Comparison of ENCODE assay signal across 24 mouse cellular contexts in genomic region chr1:94208929-94209328, GRCm38 (mm10).
A peak's percentile ranks its signal among the peaks of the same experiment; 100 is the strongest.
DNase-seq lines count a peak whose midpoint lies in the region; ATAC-seq and TF ChIP-seq lines count a peak whose summit lies in the region.
"Had no signal": no experiment of that assay in that cellular context is flagged by ENCODE, and none has a peak within 500 bp of the region (broad histone marks: within the 10 kb centered on the region; RNA-seq: fewer than 3 reads in every experiment).

No protein-coding gene starts in this region.

- H3K36me3 ChIP-seq in MEL (ENCODE audit: control insufficient read depth in 1 of 2, insufficient read depth in 2 of 2, low read length in 2 of 2) = no peaks in the 10 kb centered on the region
- H3K36me3 ChIP-seq: G1E had no signal

- no peak overlapping the region for H3K4me3 ChIP-seq in MEL (ENCODE audit: control insufficient read depth in 1 of 2, insufficient read depth in 1 of 2, low read depth in 2 of 2, low read length in 2 of 2)

- peak in 1 of 2 experiments; percentile 14; a peak in 1 of 4 replicates for TF ChIP-seq EP300 in MEL (IDR thresholded peaks at IDR 0.05; ENCODE audit: low read depth in 1 of 2, low read length in 2 of 2)

- H3K4me1 ChIP-seq in MEL (ENCODE audit: control insufficient read depth in 1 of 2, insufficient read depth in 2 of 2, low read length in 2 of 2) = peaks cover 0 to 6% of the 10 kb centered on the region in 2 experiments; a peak in 2 of 4 replicates

- H3K27ac ChIP-seq in MEL (ENCODE audit: control insufficient read depth, low read depth, low read length) = no peak overlapping the region

- peak; percentile 55 for DNase-seq in MEL (ENCODE audit: low read depth, low spot score)
- peak; percentile 18 for DNase-seq in MEL-GATA-1-ER (ENCODE audit: extremely low read depth, low read depth)
- no peak for DNase-seq in right cerebral cortex, adult 18-20 months
- DNase-seq in spleen, adult 12 weeks (ENCODE audit: low spot score) = no peak
- DNase-seq in adrenal gland, postnatal 10 days = no peak
- DNase-seq: adrenal gland, adult 2 months; adrenal gland, adult 8-10 months; adrenal gland, postnatal 14 days; adrenal gland, postnatal 25 days; adrenal gland, postnatal 36 days; B cell, adult 2 months; cerebellum, adult 11 months; cerebellum, adult 11-12 months; cerebellum, adult 18-20 months; cerebellum, adult 2 months; cerebellum, adult 8-10 months; cerebellum, adult 9-10 months had no signal

- H3K27me3 ChIP-seq in MEL (ENCODE audit: control insufficient read depth in 1 of 2, insufficient read depth in 2 of 2, low read length in 2 of 2) = no peaks in the 10 kb centered on the region
- H3K27me3 ChIP-seq: CH12.LX, Patski had no signal

- H3K9ac ChIP-seq in MEL (ENCODE audit: control insufficient read depth, low read depth, low read length, poor library complexity, severe bottlenecking) = no peak overlapping the region

- H3K79me2 ChIP-seq in MEL (ENCODE audit: control insufficient read depth, insufficient read depth, low read length, poor library complexity) = no peaks in the 10 kb centered on the region

- no peak for TF ChIP-seq RAD21 in MEL (IDR thresholded peaks at IDR 0.05; ENCODE audit: low read depth, low read length)

- 0 out of 2 replicates have a peak, but pooled peaks have one; percentile 50 for ATAC-seq in common myeloid progenitor, adult 5-6 weeks (replicated peaks; ENCODE audit: low read depth, poor library complexity, severe bottlenecking)
- 0 out of 2 replicates have a peak, but pooled peaks have one; percentile 20 for ATAC-seq in megakaryocyte progenitor cell, adult 5-6 weeks (replicated peaks; ENCODE audit: poor library complexity)
- ATAC-seq in activated CD4-positive, CD25-positive, alpha-beta regulatory T cell, adult 4 months = no peak
- ATAC-seq: CD4-positive, CD25-positive, alpha-beta regulatory T cell, adult 4 months; Patski had no signal

- no peaks in the 10 kb centered on the region for H3K9me3 ChIP-seq in MEL (replicated peaks; ENCODE audit: insufficient read depth, low read length)

- no peak for TF ChIP-seq POLR2A in MEL (IDR thresholded peaks at IDR 0.05; ENCODE audit: control insufficient read depth in 1 of 2, insufficient read depth in 1 of 2, low read depth in 1 of 2, low read length in 2 of 2, poor library complexity in 1 of 2)

- TF ChIP-seq CTCF in MEL (IDR thresholded peaks at IDR 0.05 in 2 of 3, conservative IDR thresholded peaks at IDR 0.05 in 1 of 3; ENCODE audit: control insufficient read depth in 1 of 3, insufficient read depth in 1 of 3, low read depth in 2 of 3, low read length in 3 of 3, poor library complexity in 1 of 3, severe bottlenecking in 1 of 3) = no peak

TF ChIP-seq in MEL, 35 proteins besides CTCF, POLR2A, EP300 and RAD21:
- TF ChIP-seq TCF12 (IDR thresholded peaks at IDR 0.05; ENCODE audit: low read depth, low read length) = no peak
- no peak for TF ChIP-seq MEF2A (IDR thresholded peaks at IDR 0.05; ENCODE audit: extremely low read depth, insufficient replicate concordance, low read depth, low read length, poor library complexity, severe bottlenecking)
- no peak for TF ChIP-seq POLR2AphosphoS2 (IDR thresholded peaks at IDR 0.05; ENCODE audit: low read length)
- no peak for TF ChIP-seq ZNF384 (IDR thresholded peaks at IDR 0.05; ENCODE audit: low read depth, low read length)
- TF ChIP-seq E2F4 (IDR thresholded peaks at IDR 0.05; ENCODE audit: borderline replicate concordance, low read depth, low read length) = no peak
- TF ChIP-seq ZMIZ1 (IDR thresholded peaks at IDR 0.05; ENCODE audit: low read depth, low read length) = no peak
- TF ChIP-seq TAL1 (IDR thresholded peaks at IDR 0.05; ENCODE audit: low read length) = no peak
- TF ChIP-seq HCFC1 (IDR thresholded peaks at IDR 0.05; ENCODE audit: low read depth, low read length) = no peak
- TF ChIP-seq MAFK (IDR thresholded peaks at IDR 0.05; ENCODE audit: borderline replicate concordance, low read depth, low read length) = no peak
- no peak for TF ChIP-seq NRF1 (IDR thresholded peaks at IDR 0.05; ENCODE audit: insufficient read depth, low read depth, low read length, poor library complexity, severe bottlenecking)
- TF ChIP-seq MAX (IDR thresholded peaks at IDR 0.05; ENCODE audit: low read length) = peak; percentile 73
- no peak for TF ChIP-seq ELF1 (IDR thresholded peaks at IDR 0.05; ENCODE audit: low read depth, low read length)
- TF ChIP-seq JUND (IDR thresholded peaks at IDR 0.05; ENCODE audit: low read depth, low read length) = no peak
- no peak for TF ChIP-seq NELFE (IDR thresholded peaks at IDR 0.05; ENCODE audit: low read depth, low read length)
- TF ChIP-seq CHD2 (IDR thresholded peaks at IDR 0.05; ENCODE audit: low read length) = no peak
- TF ChIP-seq SIN3A (IDR thresholded peaks at IDR 0.05; ENCODE audit: low read length) = no peak
- TF ChIP-seq GATA1 (IDR thresholded peaks at IDR 0.05; ENCODE audit: low read depth, low read length) = peak; percentile 70
- TF ChIP-seq KAT2A (conservative IDR thresholded peaks at IDR 0.05; ENCODE audit: low read depth, low read length) = no peak
- TF ChIP-seq ETS1 (IDR thresholded peaks at IDR 0.05; ENCODE audit: low read depth, low read length) = no peak
- no peak for TF ChIP-seq MAZ (IDR thresholded peaks at IDR 0.05; ENCODE audit: low read depth, low read length)
- TF ChIP-seq ZKSCAN1 (IDR thresholded peaks at IDR 0.05; ENCODE audit: low read depth, low read length) = no peak
- TF ChIP-seq ZC3H11A (IDR thresholded peaks at IDR 0.05; ENCODE audit: low read depth, low read length) = no peak
- no peak for TF ChIP-seq GABPA (IDR thresholded peaks at IDR 0.05; ENCODE audit: low read depth, low read length)
- no peak for TF ChIP-seq MYB (IDR thresholded peaks at IDR 0.05; ENCODE audit: low read depth, low read length)
- no peak for TF ChIP-seq UBTF (IDR thresholded peaks at IDR 0.05; ENCODE audit: borderline replicate concordance, insufficient read depth, low read depth, low read length)
- TF ChIP-seq BHLHE40 (IDR thresholded peaks at IDR 0.05; ENCODE audit: borderline replicate concordance, low read depth, low read length) = peak; percentile 78; the same call in 1 of the 2 replicates
- TF ChIP-seq MYC (IDR thresholded peaks at IDR 0.05; ENCODE audit: low read depth, low read length) = 0 out of 2 replicates have a peak, but pooled peaks have one; percentile 67
- TF ChIP-seq SMC3 (IDR thresholded peaks at IDR 0.05; ENCODE audit: low read depth, low read length) = no peak
- TF ChIP-seq RCOR1 (IDR thresholded peaks at IDR 0.05; ENCODE audit: low read depth, low read length) = no peak
- no peak for TF ChIP-seq POLR2AphosphoS5 (IDR thresholded peaks at IDR 0.05; ENCODE audit: borderline replicate concordance, low read depth, low read length)
- TF ChIP-seq MXI1 (IDR thresholded peaks at IDR 0.05; ENCODE audit: low read depth, low read length) = no peak; the same call in 1 of the 2 replicates
- peak; percentile 91 for TF ChIP-seq USF1 (IDR thresholded peaks at IDR 0.05; ENCODE audit: low read depth, low read length)
- peak in 1 of 2 experiments; percentile 70; a peak in 2 of 4 replicates for TF ChIP-seq USF2 (IDR thresholded peaks at IDR 0.05; ENCODE audit: borderline replicate concordance in 1 of 2, insufficient read depth in 1 of 2, low read depth in 1 of 2, low read length in 2 of 2)
- TF ChIP-seq CHD1 (IDR thresholded peaks at IDR 0.05; ENCODE audit: low read depth, low read length) = no peak
- TF ChIP-seq TBP (IDR thresholded peaks at IDR 0.05; ENCODE audit: low read depth, low read length) = no peak

Comparison
In these comparisons a context has a peak if more than half of its experiments do, and no peak if none do; other contexts are left out.
1. DNase-seq: peak in MEL (single experiment) and MEL-GATA-1-ER (single experiment); none in right cerebral cortex, adult 18-20 months (single experiment), spleen, adult 12 weeks (single experiment) and adrenal gland, postnatal 10 days (single experiment).